Mouse (Mus musculus) lung, embryonic 14.5 days (tissue): ENCODE data around the gene Ap3b1. TPM values are rescaled to one million over a fixed set of nuclear protein-coding genes. Genes with fewer than 3 reads are reported as not detected.
"Not testable (repeated sequence)": the region's sequence is repeated elsewhere in the genome, so short reads cannot be mapped to it uniquely, and the experiment has no call there.

ENCODE experiments used
- ATAC-seq: fragments of 200-750 bp; cut with Nextera tagmentation; 2 replicates; pipeline ENCODE4 v1.8.0; 2017; ENCODE audit warnings: mild to moderate bottlenecking, moderate TSS enrichment, moderate library complexity; ENCODE audit not compliant: insufficient read depth
- DNase-seq: peaks from one replicate; pipeline ENCODE4 v3.0.0-alpha.2; 2015
- H3K27ac ChIP-seq: fragments of 300-500 bp; sonication (generic); 2 replicates; pipeline ENCODE4 v1.5.1; 2014; ENCODE audit warnings: low read depth, mild to moderate bottlenecking, moderate library complexity
- H3K27me3 ChIP-seq: fragments of 300-500 bp; sonication (generic); 2 replicates; pipeline ENCODE4 v1.6.1; 2014; ENCODE audit warnings: low read length, control low read depth; ENCODE audit not compliant: insufficient read depth
- H3K36me3 ChIP-seq: fragments of 300-500 bp; sonication (generic); 2 replicates; pipeline ENCODE4 v1.6.1; 2014; ENCODE audit warnings: control low read depth; ENCODE audit not compliant: insufficient read depth
- H3K4me1 ChIP-seq: fragments of 300-500 bp; sonication (generic); 2 replicates; pipeline ENCODE4 v1.6.1; 2014; ENCODE audit warnings: antibody characterized with exemption, control low read depth; ENCODE audit not compliant: insufficient read depth
- H3K4me2 ChIP-seq: fragments of 300-500 bp; sonication (generic); 2 replicates; pipeline ENCODE4 v1.6.1; 2014; ENCODE audit warnings: mild to moderate bottlenecking
- H3K4me3 ChIP-seq: fragments of 300-500 bp; sonication (generic); 2 replicates; pipeline ENCODE4 v1.5.1; 2014; ENCODE audit warnings: low read depth, low read length
- H3K9ac ChIP-seq: fragments of 300-500 bp; sonication (generic); 2 replicates; pipeline ENCODE4 v1.6.1; 2014
- H3K9me3 ChIP-seq: fragments of 300-500 bp; sonication (generic); 2 replicates; pipeline ENCODE4 v1.6.1; 2016; ENCODE audit warnings: low read depth, low read length, control low read depth
- CTCF ChIP-seq: IDR thresholded peaks from 2 replicates; pipeline ENCODE4 v1.5.1; 2016; ENCODE audit warnings: antibody characterized with exemption, low read depth
- WGBS: fragments of 180-500 bp; shearing (Covaris S2); extraction: QIAGEN DNeasy Blood & Tissue Kit; methylation state at CpG from one replicate; pipeline ENCODE4 v1.1.7; 2014; 5-methylcytosine and 5-hydroxymethylcytosine counted together
- polyA plus RNA-seq: library from polyadenylated mRNA; unstranded; fragments of >200 nt; fragmentation: Nextera tagmentation; extraction: Ambion mirVana; gene quantifications from 2 replicates; pipeline ENCODE4 v1.2.1, GENCODE M21; 2014

Ap3b1 gene
- polyA plus RNA-seq, 1 experiment from 2014 or later: 43.6 TPM

- DNase-seq: no peak
- TF ChIP-seq CTCF: no peak
- 70% methylated on average over 3 of the region's 3 CpGs for WGBS
These were observed 28.3 kb upstream of the Ap3b1 start for GRCm38 (mm10) chr13:94330392-94330979.

GRCm38 (mm10) chr13:94338357-94338756 lies 20.4 kb upstream of the Ap3b1 start:
- H3K36me3 ChIP-seq: no peaks in the 10 kb centered on the region
- no peak overlapping the region for H3K9ac ChIP-seq
- DNase-seq (no peak), ATAC-seq (no peak)
- H3K27ac ChIP-seq: no peak overlapping the region
- no peaks in the 10 kb centered on the region for H3K27me3 ChIP-seq
- no peak for TF ChIP-seq CTCF
- 63% methylated on average over 3 of the region's 3 CpGs for WGBS
- no peaks in the 10 kb centered on the region for H3K9me3 ChIP-seq
- no peak overlapping the region for H3K4me3 ChIP-seq
- no peaks in the 10 kb centered on the region for H3K4me1 ChIP-seq
- H3K4me2 ChIP-seq: no peak overlapping the region

More at GRCm38 (mm10) chr13:94330392-94330979, 28.3 kb upstream of the Ap3b1 start:
- no peak overlapping the region for H3K9ac ChIP-seq
- H3K9me3 ChIP-seq: no peaks in the 10 kb centered on the region
- H3K27me3 ChIP-seq: no peaks in the 10 kb centered on the region
- no peak overlapping the region for H3K4me3 ChIP-seq
- no peak overlapping the region for H3K4me2 ChIP-seq
- H3K27ac ChIP-seq: no peak overlapping the region
- no peak for ATAC-seq
- H3K36me3 ChIP-seq: no peaks in the 10 kb centered on the region
- H3K4me1 ChIP-seq: no peaks in the 10 kb centered on the region

GRCm38 (mm10) chr13:94343192-94343591 lies 15.6 kb upstream of the Ap3b1 start:
- Histone ChIP-seq H3K9me3 (no peaks in the 10 kb centered on the region), H3K4me3 (no peak overlapping the region), H3K4me1 (no peaks in the 10 kb centered on the region), H3K27me3 (no peaks in the 10 kb centered on the region), H3K36me3 (no peaks in the 10 kb centered on the region), H3K9ac (no peak overlapping the region), H3K27ac (no peak overlapping the region), H3K4me2 (no peak overlapping the region)
- no peak for TF ChIP-seq CTCF
- no peak for ATAC-seq
- peak; percentile 20 for DNase-seq
- 92% methylated on average over 5 of the region's 5 CpGs for WGBS

- H3K4me3 ChIP-seq, H3K36me3 ChIP-seq: not testable (repeated sequence)
- WGBS: 94% methylated on average over 14 of the region's 14 CpGs
These were observed 14.2 kb upstream of the Ap3b1 start for GRCm38 (mm10) chr13:94344600-94344999.

GRCm38 (mm10) chr13:94354584-94354983 lies 4.2 kb upstream of the Ap3b1 start:
- Histone ChIP-seq H3K27me3 (no peaks in the 10 kb centered on the region), H3K4me1 (peaks cover 5% of the 10 kb centered on the region), H3K9me3 (no peaks in the 10 kb centered on the region; the same call in 1 of the 2 replicates), H3K9ac (no peak overlapping the region), H3K27ac (no peak overlapping the region), H3K4me2 (no peak overlapping the region), H3K4me3 (no peak overlapping the region), H3K36me3 (no peaks in the 10 kb centered on the region)
- WGBS: 68% methylated on average over 3 of the region's 3 CpGs
- no peak for ATAC-seq
- no peak for DNase-seq
- TF ChIP-seq CTCF: no peak

More at GRCm38 (mm10) chr13:94344600-94344999, 14.2 kb upstream of the Ap3b1 start:
- H3K9me3 ChIP-seq, H3K27me3 ChIP-seq, H3K9ac ChIP-seq, H3K4me1 ChIP-seq, H3K4me2 ChIP-seq, DNase-seq, ATAC-seq, H3K27ac ChIP-seq: not testable (repeated sequence)

- DNase-seq (no peak), ATAC-seq (peak; percentile 66)
- Histone ChIP-seq H3K27me3 (no peaks in the 10 kb centered on the region), H3K4me2 (peak overlapping the region; percentile 86), H3K36me3 (no peaks in the 10 kb centered on the region), H3K4me1 (peaks cover 5% of the 10 kb centered on the region), H3K4me3 (peak overlapping the region; percentile 83), H3K9ac (peak overlapping the region; percentile 88), H3K27ac (peak overlapping the region; percentile 86), H3K9me3 (no peaks in the 10 kb centered on the region; the same call in 1 of the 2 replicates)
- 1% methylated on average over 9 of the region's 9 CpGs for WGBS
- no peak; the same call in 1 of the 2 replicates for TF ChIP-seq CTCF
These were observed 709 bp upstream of the Ap3b1 start for GRCm38 (mm10) chr13:94358101-94358400.

GRCm38 (mm10) chr13:94359282-94359920 lies 641 bp downstream of the Ap3b1 start:
- H3K9ac ChIP-seq: peak overlapping the region; percentile 88
- peaks cover 5% of the 10 kb centered on the region for H3K4me1 ChIP-seq
- peak overlapping the region; percentile 83 for H3K4me3 ChIP-seq
- no peak; the same call in 1 of the 2 replicates for ATAC-seq
- peaks cover 5% of the 10 kb centered on the region; the same call in 1 of the 2 replicates for H3K36me3 ChIP-seq
- H3K4me2 ChIP-seq: peak overlapping the region; percentile 86
- WGBS: 14% methylated on average over 25 of the region's 25 CpGs
- H3K27ac ChIP-seq: peak overlapping the region; percentile 86
- H3K27me3 ChIP-seq: no peaks in the 10 kb centered on the region
- peak; percentile 36 for DNase-seq
- TF ChIP-seq CTCF: no peak
- no peaks in the 10 kb centered on the region; the same call in 1 of the 2 replicates for H3K9me3 ChIP-seq

- not testable (repeated sequence) for H3K27me3 ChIP-seq, H3K9ac ChIP-seq, H3K9me3 ChIP-seq, H3K4me3 ChIP-seq, DNase-seq, H3K4me1 ChIP-seq, H3K36me3 ChIP-seq, ATAC-seq, H3K27ac ChIP-seq, H3K4me2 ChIP-seq
- 85% methylated on average over 10 of the region's 10 CpGs for WGBS
These were observed 2.3 kb downstream of the Ap3b1 start for GRCm38 (mm10) chr13:94361013-94361580.
